Mouse (Mus musculus): ENCODE data around the gene Coro2a. TPM values are rescaled to one million over a fixed set of nuclear protein-coding genes. Genes with fewer than 3 reads are reported as not detected.
A peak's percentile ranks its signal among the peaks of the same experiment; 100 is the strongest.

The Coro2a gene
- polyA plus RNA-seq, 1 experiment = 4.2 TPM

DNA sequence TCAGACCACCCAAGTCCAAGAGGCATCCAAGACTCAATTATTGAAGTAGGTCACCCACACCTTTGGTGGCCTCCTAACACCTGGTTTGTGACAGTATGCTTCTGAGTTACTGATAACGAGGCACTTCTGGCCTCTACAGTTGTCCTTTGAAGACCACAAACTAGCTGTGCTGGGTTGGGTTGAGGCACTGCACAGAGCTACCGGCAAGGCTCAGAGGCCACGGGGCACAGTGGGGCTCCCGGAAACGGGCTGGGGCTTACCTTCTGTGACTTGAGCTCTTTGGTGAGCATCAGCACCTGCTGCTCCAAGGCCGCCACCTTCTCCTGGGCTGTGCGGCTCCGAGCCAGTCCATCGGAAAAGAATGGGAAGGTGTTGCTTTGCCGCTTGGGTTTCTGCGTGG is 26.1 kb upstream of the Coro2a start:
- Histone ChIP-seq H3K4me1 (ENCODE audit: control insufficient read depth, insufficient read depth, low read length) (no peaks in the 10 kb centered on the region), H3K36me3 (ENCODE audit: control insufficient read depth, insufficient read depth, low read length) (no peaks in the 10 kb centered on the region), H3K27ac (ENCODE audit: insufficient read depth, low read depth, low read length) (no peak overlapping the region), H3K27me3 (replicated peaks; ENCODE audit: control insufficient read depth, insufficient read depth, low read length) (no peaks in the 10 kb centered on the region), H3K4me3 (ENCODE audit: insufficient read depth, low read depth, low read length) (no peak overlapping the region)
- 76% methylated on average over 11 of the region's 11 CpGs for WGBS
- no peak for TF ChIP-seq CTCF (conservative IDR thresholded peaks at IDR 0.05; ENCODE audit: insufficient read depth, insufficient read length, low read depth, low read length)
- no peak for TF ChIP-seq POLR2A (IDR thresholded peaks at IDR 0.05; ENCODE audit: low read depth, low read length)
- no peak for DNase-seq

DNA sequence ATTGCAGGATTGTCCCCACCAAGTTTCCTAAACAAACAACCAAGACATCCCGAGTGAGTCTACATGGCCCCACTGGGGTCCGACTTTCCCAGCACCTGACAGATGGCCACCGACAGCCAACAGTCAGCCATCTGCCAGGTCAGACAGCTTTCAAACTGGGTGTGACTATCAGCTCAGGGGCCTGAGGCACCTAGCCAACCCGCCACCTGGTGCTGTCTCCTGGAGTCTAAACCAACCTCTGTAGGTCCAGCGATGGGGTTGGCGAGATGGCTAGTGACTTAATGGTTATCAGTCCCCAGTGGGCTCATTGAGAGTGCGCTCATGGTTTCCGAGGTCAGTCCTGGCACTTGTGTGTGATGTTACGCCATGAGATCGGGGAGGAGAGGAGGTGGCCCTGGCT is 23.1 kb upstream of the Coro2a start:
- TF ChIP-seq CTCF (conservative IDR thresholded peaks at IDR 0.05; ENCODE audit: insufficient read depth, insufficient read length, low read depth, low read length) = no peak
- TF ChIP-seq POLR2A (IDR thresholded peaks at IDR 0.05; ENCODE audit: low read depth, low read length) = no peak
- 79% methylated on average over 10 of the region's 10 CpGs for WGBS

DNA sequence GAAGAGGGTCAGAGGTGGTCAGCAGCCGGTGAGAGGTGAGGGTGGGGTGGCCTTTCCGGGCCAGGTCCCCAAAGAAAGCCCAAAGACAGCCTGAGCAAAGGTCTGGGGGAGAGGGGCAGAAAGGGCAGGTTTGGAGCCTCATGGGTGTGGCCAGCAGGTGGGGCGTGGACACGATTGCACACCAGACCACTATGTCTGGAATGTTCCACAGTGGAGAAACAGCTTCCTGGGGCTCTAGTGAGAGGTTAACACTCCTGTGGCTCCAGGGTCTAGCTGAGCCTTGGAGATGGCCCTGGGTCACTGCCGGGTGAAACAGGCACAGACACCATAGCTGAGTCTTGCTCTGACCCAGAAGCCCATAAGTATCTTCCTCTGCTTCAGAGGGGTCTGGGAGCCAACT is 21.0 kb upstream of the Coro2a start:
- no peak for TF ChIP-seq CTCF (conservative IDR thresholded peaks at IDR 0.05; ENCODE audit: insufficient read depth, insufficient read length, low read depth, low read length)
- TF ChIP-seq POLR2A (IDR thresholded peaks at IDR 0.05; ENCODE audit: low read depth, low read length) = no peak
- no peak for DNase-seq
- Histone ChIP-seq H3K27ac (ENCODE audit: insufficient read depth, low read depth, low read length) (no peak overlapping the region), H3K27me3 (replicated peaks; ENCODE audit: control insufficient read depth, insufficient read depth, low read length) (no peaks in the 10 kb centered on the region), H3K36me3 (ENCODE audit: control insufficient read depth, insufficient read depth, low read length) (no peaks in the 10 kb centered on the region), H3K4me1 (ENCODE audit: control insufficient read depth, insufficient read depth, low read length) (no peaks in the 10 kb centered on the region), H3K4me3 (ENCODE audit: insufficient read depth, low read depth, low read length) (no peak overlapping the region)
- WGBS = 70% methylated on average over 5 of the region's 5 CpGs

More for the DNA sequence above, 23.1 kb upstream of the Coro2a start:
- H3K36me3 ChIP-seq (ENCODE audit: control insufficient read depth, insufficient read depth, low read length) = no peaks in the 10 kb centered on the region
- DNase-seq = no peak
- no peak overlapping the region for H3K4me3 ChIP-seq (ENCODE audit: insufficient read depth, low read depth, low read length)
- H3K27ac ChIP-seq (ENCODE audit: insufficient read depth, low read depth, low read length) = no peak overlapping the region
- no peaks in the 10 kb centered on the region for H3K27me3 ChIP-seq (replicated peaks; ENCODE audit: control insufficient read depth, insufficient read depth, low read length)
- H3K4me1 ChIP-seq (ENCODE audit: control insufficient read depth, insufficient read depth, low read length) = no peaks in the 10 kb centered on the region

DNA sequence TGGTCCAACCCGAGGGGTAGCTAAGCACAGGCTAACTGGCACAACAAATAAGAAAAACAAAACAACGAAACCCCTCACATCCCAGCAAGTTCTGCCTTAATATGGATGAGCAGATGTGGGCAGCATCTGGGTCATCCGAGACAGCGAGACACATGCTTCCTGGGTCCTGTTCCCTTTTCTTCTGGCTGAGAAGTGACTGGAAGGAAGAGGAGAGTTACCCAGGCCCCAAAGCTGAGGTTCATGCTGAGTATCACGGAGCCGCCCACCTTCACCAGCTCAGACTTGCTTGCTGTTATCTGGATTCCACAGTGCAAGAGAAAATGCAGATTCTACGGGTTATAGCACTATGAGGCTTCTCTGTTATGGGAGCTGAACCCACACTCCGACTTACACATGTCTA is 18.9 kb upstream of the Coro2a start:
- Histone ChIP-seq H3K36me3 (ENCODE audit: control insufficient read depth, insufficient read depth, low read length) (no peaks in the 10 kb centered on the region), H3K4me1 (ENCODE audit: control insufficient read depth, insufficient read depth, low read length) (no peaks in the 10 kb centered on the region), H3K27me3 (replicated peaks; ENCODE audit: control insufficient read depth, insufficient read depth, low read length) (no peaks in the 10 kb centered on the region), H3K4me3 (ENCODE audit: insufficient read depth, low read depth, low read length) (no peak overlapping the region), H3K27ac (ENCODE audit: insufficient read depth, low read depth, low read length) (no peak overlapping the region)
- TF ChIP-seq CTCF (conservative IDR thresholded peaks at IDR 0.05; ENCODE audit: insufficient read depth, insufficient read length, low read depth, low read length) (no peak), POLR2A (IDR thresholded peaks at IDR 0.05; ENCODE audit: low read depth, low read length) (no peak)
- no peak for DNase-seq
- WGBS = 88% methylated on average over 8 of the region's 8 CpGs

DNA sequence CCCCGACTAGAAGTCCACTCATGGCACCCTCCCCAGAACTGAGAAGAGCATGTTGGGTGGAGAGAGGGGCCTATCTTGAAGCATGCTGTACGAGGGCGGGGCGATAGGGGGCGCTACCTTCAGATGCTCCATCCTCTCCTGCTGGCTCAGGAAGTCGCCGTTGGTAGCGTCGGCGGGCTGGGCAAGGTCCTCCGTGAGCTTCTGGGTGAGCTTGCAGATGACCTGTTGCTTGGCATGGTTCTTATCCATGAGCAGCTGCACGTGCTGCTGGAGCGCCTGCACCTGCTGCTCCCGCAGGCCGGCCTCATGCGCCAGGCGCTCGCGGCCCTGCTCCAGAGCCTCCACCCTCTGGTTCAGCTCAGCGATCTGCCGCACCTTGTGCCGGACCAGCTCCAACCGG is 18.3 kb upstream of the Coro2a start:
- DNase-seq = no peak
- no peaks in the 10 kb centered on the region for H3K27me3 ChIP-seq (replicated peaks; ENCODE audit: control insufficient read depth, insufficient read depth, low read length)
- H3K4me3 ChIP-seq (ENCODE audit: insufficient read depth, low read depth, low read length) = no peak overlapping the region
- 26% methylated on average over 23 of the region's 23 CpGs for WGBS
- H3K36me3 ChIP-seq (ENCODE audit: control insufficient read depth, insufficient read depth, low read length) = no peaks in the 10 kb centered on the region
- H3K4me1 ChIP-seq (ENCODE audit: control insufficient read depth, insufficient read depth, low read length) = no peaks in the 10 kb centered on the region
- H3K27ac ChIP-seq (ENCODE audit: insufficient read depth, low read depth, low read length) = no peak overlapping the region
- peak; percentile 45 for TF ChIP-seq CTCF (conservative IDR thresholded peaks at IDR 0.05; ENCODE audit: insufficient read depth, insufficient read length, low read depth, low read length)
- no peak for TF ChIP-seq POLR2A (IDR thresholded peaks at IDR 0.05; ENCODE audit: low read depth, low read length)

DNA sequence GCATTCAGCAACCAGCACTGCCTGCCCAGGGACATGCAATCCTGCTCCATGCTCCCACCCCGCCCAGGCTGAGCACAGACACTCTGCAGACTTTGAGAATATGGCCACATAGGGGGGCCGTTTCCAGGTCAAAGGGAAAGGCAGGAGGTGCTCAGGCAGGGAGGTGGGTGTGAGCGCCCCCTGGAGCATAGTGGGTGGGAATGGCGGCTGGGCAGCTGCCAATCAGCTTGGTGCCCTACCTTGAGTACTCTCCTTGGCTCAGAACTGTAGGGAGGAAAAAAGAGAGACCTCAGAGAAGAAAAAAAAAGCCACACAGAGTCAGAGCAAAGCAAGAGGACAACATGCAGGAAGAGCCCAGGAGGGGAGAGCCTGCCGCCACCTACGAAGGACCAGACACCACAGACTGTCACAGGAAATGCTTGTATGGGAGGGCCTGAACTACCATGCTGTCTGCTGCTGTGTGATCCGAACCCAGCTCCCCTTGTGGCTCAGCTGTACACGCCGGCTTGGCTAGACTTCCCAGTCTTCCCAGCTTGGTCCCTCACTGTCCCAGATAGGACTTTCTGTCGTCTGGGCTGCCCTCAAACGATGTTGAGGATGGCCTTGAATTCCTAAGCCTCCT is 16.3 kb upstream of the Coro2a start:
- WGBS = 78% methylated on average over 11 of the region's 11 CpGs
- no peak for TF ChIP-seq POLR2A (IDR thresholded peaks at IDR 0.05; ENCODE audit: low read depth, low read length)
- TF ChIP-seq CTCF (conservative IDR thresholded peaks at IDR 0.05; ENCODE audit: insufficient read depth, insufficient read length, low read depth, low read length) = no peak
- Histone ChIP-seq H3K27ac (ENCODE audit: insufficient read depth, low read depth, low read length) (no peak overlapping the region), H3K4me1 (ENCODE audit: control insufficient read depth, insufficient read depth, low read length) (no peaks in the 10 kb centered on the region), H3K36me3 (ENCODE audit: control insufficient read depth, insufficient read depth, low read length) (no peaks in the 10 kb centered on the region), H3K4me3 (ENCODE audit: insufficient read depth, low read depth, low read length) (no peak overlapping the region), H3K27me3 (replicated peaks; ENCODE audit: control insufficient read depth, insufficient read depth, low read length) (no peaks in the 10 kb centered on the region)
- DNase-seq = no peak

DNA sequence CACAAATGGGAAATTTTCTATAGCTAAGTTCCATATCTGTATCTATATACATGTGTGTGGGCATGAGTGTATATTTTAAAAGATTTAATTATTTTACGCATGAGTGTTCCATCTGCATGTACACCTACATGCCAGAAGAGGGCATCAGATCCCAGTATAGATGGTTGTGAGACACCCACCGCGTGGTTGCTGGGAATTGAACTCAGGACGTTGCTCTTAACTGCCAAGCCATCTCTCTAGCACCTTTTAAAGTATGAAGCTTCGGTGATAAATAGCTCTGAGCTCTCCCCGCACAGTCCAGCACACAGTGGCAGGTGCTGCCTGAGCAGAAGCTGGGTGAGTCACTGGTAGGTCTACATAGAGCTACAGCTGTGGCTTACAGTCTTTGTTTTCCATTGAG is 15.4 kb upstream of the Coro2a start:
- no peak overlapping the region for H3K27ac ChIP-seq (ENCODE audit: insufficient read depth, low read depth, low read length)
- 78% methylated on average over 6 of the region's 6 CpGs for WGBS
- H3K4me3 ChIP-seq (ENCODE audit: insufficient read depth, low read depth, low read length) = no peak overlapping the region
- TF ChIP-seq CTCF (conservative IDR thresholded peaks at IDR 0.05; ENCODE audit: insufficient read depth, insufficient read length, low read depth, low read length) (peak; percentile 36; the same call in 1 of the 2 replicates), POLR2A (IDR thresholded peaks at IDR 0.05; ENCODE audit: low read depth, low read length) (no peak)
- H3K36me3 ChIP-seq (ENCODE audit: control insufficient read depth, insufficient read depth, low read length) = no peaks in the 10 kb centered on the region
- DNase-seq = no peak
- H3K27me3 ChIP-seq (replicated peaks; ENCODE audit: control insufficient read depth, insufficient read depth, low read length) = no peaks in the 10 kb centered on the region
- no peaks in the 10 kb centered on the region for H3K4me1 ChIP-seq (ENCODE audit: control insufficient read depth, insufficient read depth, low read length)
